Mouse (Mus musculus) stomach, postnatal 0 days (tissue): Measurements from ENCODE around the gene Tmem121.

Experiments
- CTCF ChIP-seq: IDR thresholded peaks from 2 replicates; pipeline ENCODE4 v1.5.1; 2016; ENCODE audit warnings: antibody characterized with exemption, low read depth, mild to moderate bottlenecking, moderate library complexity
- EP300 ChIP-seq: optimal IDR thresholded peaks from 2 replicates; pipeline ENCODE3; 2016; ENCODE audit warnings: antibody characterized with exemption

- TF ChIP-seq CTCF = no peak
- TF ChIP-seq EP300 = no peak
Measured at GRCm38 (mm10) chr12:113156540-113156929, 29.2 kb upstream of the Tmem121 start.
